Mouse (Mus musculus): ENCODE data around the gene Nxph1.

DNA sequence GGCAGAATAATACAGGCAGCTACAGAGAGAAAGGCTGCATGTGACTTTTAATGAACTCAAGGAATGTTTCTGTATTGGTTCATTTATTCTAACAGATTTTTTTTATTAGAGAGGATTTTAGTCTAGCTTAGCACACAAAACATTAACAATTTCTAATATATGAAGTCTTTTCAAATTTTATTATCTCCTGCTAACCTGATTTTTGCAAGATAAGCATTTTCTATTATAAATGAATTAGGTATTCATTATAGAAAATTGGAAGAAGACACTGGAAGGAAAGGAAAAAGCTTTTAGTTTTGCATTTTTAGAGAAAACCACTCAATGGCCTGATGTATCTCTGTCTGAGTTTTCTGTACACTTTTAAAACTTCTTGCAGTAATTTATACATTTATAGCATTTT is 34.8 kb upstream of the Nxph1 start:
- TF ChIP-seq CTCF (IDR thresholded peaks at IDR 0.05; ENCODE audit: insufficient read depth, low read depth, low read length) (no peak), POLR2A (IDR thresholded peaks at IDR 0.05; ENCODE audit: insufficient read depth, low read depth, low read length) (no peak)
